ENCODE assay signal across 12 mouse cellular contexts in the genomic region with DNA sequence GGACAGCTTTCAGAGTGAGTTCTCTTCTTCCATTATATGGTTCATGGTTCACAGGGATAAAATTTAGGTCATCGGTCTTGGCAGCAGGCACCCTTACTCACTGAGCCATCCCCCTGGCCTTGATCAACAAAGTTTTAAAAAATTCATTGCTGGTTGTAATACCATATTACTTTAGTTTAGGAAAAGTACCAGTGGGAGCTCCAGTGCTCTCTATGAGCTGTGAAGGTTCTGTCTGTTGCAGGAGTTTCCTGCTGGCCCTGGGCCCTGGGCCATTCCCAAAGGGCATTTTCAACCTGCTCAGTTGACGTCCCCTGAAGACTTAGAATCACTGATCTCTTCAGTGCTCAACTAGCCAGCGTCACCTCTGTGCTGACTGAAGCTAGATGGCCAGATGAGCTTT.
"Had no signal": no experiment of that assay in that cellular context is flagged by ENCODE, and none has a peak within 500 bp of the region (broad histone marks: within the 10 kb centered on the region; RNA-seq: fewer than 3 reads in every experiment).

No protein-coding gene starts in this region.

- ATAC-seq: midbrain, embryonic 16.5 days had no signal

- DNase-seq: kidney, adult 8-10 months; kidney, postnatal 10 days; kidney, postnatal 36 days; layer of hippocampus, postnatal 36 days; liver, embryonic 13.5 days; lung, adult 2 months; lung, postnatal 14 days; lung, postnatal 4 days; retina, postnatal 1 day; thymus, adult 18-20 months; thymus, postnatal 36 days had no signal
